Mouse (Mus musculus) gonadal fat pad, adult 2 months (tissue): ENCODE measurements at regions not wholly inside any gene's neighbourhood (a gene's known extent, or its start where the extent isn't known, plus 50 kb on each side); places are given as distances from the start of the nearest gene placed in this dataset.

Experiments
- DNase-seq: peaks from one replicate; pipeline ENCODE4 v3.0.0-alpha.2; 2012; ENCODE audit warnings: low read depth

DNA sequence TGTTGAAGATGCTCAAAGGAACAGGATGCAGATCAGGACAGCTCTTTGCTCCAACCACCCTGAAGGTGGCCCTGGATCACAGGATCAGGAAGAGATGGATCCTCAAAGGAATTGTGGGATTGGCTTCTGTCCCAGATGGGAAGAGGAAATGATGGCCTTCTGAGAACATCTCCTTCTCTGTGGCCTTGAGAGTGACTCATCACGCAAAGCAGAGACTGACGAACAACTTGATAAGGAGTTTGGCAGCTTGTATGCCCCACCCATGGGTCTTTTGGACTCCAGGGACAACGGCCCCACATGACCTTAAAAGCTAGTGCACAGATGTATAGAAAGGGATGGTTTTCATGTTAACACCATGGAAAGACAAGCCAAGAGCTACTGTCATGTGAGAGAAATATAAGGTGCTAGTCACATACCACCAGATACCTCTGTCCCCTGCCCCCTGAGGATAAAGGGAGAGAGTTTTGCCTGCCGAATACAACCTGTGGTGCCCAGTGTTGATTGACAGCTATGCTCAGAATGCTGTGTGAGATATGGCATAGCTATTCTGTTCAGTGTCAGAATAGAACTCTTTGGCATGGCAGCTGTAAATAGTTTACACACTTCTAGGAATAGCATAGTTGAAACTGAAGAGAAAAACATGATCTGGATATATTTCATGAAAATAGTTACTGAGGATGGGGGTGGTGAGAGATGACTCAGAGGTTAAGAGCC is 109.2 kb upstream of the S1pr3 start:
- DNase-seq: no peak

DNA sequence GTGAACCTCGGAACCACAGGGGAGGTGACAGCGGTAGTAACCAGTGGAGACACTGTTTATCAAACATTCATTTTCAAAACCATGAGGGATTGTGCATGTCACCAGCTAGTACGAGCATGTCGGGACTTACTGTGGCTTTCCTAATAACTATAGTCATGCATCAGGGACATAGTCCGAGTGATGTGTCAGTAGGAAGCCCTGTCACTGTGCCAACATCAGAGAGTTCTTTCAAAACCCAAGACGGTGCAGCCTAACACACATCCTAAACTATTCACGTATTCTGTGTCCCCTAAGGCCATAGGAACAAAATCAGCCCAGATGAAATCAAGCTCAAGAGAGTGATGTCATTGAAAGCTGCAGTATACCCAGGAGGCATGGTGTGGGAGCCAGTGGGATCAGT is 107.0 kb upstream of the S1pr3 start:
- DNase-seq: peak; percentile 58

DNA sequence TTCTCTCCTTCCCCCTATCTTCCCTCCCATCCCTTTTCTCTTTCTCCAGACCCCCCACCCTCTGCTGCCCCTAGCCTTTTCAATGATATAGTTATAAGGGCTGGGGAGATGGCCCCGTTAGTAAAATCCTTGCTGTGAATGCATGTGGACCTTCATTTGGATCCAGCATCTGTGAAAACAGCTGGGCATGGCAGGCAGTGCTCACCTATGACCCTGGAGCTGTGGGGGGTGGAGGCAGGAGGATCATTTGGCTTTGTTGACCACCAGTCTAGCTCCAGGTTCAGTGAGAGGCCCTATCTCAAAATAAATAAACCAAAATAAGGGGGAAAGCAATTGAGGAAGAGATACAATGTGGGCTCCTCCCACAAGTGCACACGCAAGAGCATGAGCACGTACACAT is 105.3 kb upstream of the S1pr3 start:
- no peak for DNase-seq

DNA sequence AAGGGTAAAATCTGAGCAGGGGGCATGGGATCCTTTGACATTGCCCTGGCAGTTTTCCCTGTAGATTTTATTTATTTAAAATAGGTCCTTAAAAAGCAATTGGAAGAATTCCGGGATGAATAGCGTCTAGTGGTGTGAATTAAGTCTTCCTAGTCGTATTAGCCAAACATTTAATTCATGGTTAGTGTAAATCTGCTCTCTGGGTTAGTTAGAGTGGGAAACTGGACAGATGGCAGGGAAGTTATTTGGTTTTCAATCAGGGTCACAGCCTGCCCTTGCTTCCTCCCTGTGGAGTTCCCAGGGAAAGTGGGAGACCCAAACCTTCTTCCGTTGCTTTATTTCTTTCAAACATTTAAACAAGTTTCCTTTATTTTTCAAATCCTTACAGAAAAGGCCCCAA is 103.8 kb upstream of the S1pr3 start:
- DNase-seq: no peak

DNA sequence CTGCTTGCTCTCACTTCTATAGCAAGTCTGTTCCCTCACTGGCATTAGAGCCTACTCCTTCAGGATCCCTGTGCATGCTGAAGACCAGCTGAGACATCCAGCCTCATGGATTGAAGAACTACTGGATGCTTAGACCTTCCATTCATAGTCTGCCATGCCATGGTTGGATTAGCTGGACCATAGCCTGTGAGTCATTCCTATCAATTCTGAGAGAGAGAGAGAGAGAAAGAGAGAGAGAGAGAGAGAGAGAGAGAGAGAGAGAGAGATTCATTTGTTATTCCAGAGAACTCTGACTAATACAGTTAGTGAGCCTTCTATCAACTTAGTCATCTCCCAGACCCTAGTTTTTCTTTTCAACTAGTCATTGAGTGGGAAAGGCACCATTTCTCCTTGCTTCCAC is 99.0 kb upstream of the S1pr3 start:
- no peak for DNase-seq

DNA sequence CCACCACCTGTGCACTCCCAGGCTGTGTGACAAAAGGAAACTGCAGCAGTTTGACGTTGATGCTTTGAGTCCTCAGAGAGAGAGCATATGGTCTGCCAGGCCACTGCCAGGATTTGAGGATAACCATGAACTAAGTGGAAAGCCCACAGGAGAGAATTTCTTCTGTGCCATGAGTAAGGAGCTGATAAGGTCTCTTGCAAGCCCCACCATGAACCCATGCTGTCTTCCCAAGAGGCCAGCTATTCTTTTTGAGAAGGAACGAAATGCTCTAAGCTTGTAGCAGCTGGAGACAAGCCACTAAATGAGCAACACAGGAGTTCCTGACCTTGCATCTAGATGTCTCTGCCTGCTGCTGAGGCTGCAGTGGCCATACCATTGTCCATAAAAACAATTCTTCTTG is 98.4 kb upstream of the S1pr3 start:
- DNase-seq: no peak

DNA sequence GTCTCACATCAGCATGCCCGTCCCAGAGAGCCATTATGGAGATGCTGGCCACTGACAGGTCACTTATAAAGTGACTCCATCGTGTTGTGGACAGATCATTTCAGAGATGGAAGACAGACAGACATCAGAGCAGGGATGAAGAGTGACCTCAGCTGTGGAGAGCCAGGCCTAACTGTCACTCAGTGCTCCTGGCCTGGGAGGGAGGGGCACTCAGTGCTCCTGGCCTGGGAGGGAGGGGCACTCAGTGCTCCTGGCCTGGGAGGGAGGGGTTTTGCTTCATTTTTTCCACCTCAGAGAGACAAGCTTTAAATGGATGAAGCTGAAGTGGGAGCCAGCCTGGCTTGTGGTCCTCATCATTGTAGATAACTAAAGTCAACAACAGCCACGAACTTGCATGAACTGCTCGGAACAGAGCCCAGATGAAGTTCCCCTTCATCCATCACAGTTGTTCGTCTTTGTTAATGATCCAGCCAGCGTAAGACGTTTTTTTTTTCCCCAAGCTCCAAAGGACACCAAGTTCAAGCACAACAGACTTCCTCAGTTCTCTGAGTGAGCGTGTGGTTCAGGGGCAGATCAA is 96.7 kb upstream of the S1pr3 start:
- no peak for DNase-seq

DNA sequence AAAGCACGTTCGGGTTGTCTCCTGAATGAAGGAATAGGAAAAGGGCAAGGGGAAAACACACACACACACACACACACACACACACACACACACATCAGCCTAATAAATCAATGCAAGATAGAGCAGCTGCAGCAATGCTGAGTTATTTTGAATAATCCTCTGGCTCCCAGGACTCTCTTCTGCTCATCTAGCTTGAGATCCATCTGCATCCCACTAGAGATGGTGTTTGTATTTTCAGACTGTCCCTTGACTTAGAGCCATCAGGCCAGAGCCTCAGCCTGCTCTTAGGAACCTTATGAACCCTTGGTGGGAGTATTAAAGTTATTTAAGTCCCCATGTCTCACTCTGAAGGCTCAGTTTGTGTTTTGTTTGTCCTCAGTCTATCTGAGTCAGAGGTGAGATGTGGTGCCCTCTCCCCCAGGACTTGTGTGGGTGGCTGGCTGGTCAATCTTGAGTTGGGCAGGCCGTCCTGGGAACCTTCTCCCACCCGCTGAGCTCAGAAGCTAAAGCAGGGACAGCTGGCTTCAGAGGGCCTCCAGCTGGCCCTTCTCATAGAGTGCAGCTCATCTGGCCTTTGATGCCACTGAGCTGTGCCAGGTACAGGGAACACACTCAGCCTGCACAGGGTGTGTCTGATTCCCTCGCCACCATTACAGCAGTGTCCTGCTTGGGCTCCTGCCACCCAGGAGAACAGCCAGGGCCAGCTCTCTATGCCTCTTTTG is 95.1 kb upstream of the S1pr3 start:
- no peak for DNase-seq

DNA sequence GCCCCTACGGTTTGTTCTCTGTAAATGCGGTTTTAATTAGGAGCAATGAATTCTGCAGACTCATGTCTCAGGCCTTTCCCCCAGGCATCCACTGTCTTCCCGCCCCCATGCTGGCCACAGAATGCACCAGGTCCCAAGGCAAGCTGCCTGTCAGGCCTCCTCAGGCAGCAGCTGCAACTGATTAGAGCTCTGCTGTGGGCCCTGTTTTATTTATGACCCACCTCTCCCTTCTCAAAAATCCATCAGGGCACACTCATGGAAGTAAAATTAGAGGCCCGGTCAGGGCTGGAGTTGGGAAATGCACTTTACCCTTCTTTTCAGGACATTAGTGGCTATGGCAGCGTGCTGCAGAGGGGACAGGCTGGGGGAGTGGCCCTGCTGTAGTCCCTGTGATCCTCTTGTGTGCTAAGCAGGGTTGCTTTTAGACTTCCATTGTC is 93.9 kb upstream of the S1pr3 start:
- no peak for DNase-seq

DNA sequence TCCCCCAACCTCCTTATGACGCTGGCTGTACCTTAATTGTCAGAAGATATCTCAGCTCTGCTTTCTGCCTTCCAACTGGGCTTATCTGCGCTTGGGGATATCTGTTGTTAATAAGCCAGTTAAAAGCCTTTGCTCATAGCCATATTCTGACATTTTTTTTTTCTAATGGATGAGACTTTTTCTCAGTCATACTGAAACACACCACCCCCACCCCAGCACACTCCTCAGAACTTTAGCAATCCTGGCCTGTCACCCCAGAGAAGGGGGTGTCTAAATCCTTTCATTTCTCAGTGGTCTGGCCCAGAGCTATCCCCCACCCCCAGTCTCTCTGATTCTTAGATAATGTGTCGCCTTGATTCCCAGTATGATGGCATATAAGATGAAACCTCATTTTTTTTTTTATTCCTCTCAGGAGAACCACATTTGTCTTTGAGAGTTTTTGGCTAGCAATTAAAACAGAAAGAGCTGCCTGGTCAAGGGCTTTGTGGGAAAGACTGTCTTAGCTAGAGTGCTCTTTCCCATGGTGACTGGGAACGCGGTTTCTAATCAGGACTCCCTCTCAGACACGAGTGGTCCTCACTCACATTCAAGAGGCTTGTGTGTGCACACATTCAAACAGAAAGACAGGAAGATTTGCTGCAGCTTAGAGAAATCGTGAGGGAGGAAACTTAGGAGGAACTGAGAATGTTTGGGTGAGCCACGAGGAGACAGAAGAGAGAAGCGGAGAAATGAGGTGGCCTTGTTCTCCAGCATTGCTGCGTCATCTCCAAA is 93.2 kb upstream of the S1pr3 start:
- DNase-seq: no peak

DNA sequence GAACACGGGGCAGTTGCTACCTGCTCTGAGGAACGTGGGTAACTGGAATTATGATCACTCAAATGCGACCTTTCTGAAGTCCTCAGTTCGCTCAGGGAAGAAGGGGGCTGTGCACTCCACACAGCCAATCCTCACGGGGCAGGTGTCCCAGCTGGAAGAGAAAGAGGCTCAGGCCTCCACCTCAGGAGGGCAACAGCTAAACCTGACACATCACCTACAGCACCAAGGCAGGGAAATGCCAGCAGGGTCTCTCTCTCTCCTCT is 92.7 kb upstream of the S1pr3 start:
- DNase-seq: no peak

DNA sequence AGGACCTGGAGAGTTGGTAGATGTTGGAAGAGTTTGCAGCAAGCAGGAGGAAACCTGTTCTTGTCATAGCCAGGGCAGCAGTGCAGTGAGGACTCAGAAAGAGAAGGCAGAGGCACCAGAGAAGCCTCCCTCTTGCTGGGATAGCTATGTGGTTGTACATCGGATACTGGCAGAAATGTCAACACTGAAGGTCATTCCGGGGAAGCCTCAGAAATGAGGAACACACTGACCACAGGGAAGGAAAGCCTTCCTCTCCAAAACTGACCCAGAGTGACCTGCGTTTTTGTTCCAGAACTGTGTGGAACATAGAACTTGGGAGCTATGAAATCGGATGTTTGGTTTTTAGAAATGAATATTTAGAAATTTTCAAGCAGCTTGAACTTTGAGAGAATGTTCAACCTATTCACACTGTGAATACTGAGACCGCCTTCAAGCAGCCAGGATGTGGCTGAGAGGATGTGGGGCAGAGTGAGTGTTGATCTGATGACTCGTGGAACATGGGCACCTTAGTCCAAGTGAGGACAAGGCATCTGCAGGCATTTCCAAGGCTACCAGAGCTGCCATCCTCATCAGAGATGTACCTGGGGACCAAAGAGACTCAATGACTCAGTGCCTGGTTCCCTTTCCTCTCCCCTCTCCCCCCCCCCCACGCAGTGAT is 85.3 kb upstream of the S1pr3 start:
- DNase-seq: no peak

DNA sequence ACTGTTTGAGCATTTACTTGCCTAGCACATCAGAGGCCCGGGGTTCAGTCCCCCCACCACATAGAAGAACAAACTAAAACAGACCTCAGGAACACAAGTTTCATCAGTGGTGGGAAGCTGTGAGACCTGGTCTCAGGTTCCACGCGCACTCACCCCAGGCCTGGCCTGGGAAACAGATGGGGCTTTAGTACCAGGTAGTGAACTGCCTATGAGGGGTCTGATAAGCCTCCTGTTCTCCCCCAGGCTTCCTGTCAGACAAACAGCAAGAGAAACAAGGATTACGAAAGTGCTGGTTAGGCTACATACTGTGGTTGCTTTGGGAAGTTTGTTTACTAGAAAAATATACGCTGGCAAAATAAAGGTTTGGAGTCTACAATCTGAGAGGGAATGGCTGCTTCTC is 83.7 kb upstream of the S1pr3 start:
- DNase-seq: no peak

DNA sequence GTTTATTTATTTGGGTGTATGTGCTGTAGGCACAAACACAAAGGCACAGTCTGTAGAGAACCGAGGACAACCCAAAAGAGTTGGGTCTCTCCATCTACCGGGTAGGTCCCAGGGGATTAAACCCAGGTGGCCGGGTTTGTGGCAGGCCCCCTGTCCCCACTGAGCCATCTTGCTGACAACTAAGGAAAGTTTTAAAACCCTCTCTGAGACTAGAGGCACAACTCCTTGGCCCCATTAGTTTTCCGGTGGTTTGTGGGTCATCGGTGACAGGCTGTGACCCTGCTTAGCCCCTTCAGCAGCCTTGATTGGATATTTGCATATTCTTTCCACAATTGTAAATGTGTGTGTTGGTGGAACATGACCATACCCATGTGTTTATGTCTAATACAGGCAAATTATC is 83.1 kb upstream of the S1pr3 start:
- DNase-seq: no peak

DNA sequence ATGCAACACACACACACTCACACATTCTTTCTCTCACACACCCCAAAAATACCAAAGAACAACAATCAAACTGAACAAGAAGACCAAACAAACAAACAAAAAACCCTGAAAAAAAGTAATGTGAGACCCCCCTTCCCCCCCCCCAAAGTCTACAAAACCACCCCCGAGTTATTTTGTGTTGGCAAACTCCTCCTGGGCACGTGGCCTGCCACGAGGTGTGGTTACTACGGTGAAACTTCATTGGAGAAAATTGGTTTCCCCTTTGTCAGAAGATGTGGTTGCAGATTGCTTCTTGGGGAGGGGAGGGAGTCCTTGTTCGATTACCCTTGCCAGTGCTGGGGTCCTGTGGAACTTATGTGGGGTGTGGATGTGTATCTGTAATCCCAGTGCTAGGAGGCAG is 82.3 kb upstream of the S1pr3 start:
- no peak for DNase-seq

DNA sequence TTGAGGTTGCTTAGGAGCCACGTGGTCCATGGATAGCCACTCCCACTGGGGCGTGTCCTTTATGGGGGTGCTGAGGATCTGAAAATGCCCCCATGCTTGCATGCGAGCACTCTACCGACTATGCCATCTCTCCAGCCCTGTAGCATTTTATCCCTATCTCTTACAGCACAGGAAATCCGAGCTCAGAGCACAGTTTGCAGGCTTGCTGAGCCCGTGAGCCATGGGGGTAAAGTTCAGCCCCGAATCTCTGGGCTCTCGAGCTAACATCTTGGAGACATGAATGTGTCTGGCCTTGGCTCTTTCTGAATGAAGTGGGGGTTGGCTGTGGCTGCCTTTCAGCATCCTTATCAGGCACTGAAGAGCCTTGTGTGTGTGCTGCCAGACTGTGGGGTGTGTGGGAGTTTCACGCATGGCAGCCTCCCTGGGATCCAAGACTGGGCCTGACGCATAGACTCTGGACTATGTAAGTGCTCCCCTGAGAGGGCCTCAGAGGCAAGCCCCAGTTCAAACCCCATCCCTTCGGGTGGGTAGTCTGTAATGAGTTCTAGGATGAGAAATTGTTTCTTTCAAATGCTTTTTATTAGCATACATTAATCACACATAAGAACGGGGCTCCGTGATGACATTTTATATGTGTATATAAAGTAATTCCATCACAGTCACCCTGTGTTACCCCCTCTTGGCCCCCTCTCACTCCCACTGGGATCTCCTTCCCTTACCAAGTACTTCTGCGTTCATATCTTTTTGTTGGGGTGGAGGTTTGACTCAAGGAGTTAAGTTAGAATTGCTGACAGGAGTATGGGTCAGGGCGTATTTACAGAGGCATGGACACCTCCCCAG is 80.1 kb upstream of the S1pr3 start:
- DNase-seq: no peak

DNA sequence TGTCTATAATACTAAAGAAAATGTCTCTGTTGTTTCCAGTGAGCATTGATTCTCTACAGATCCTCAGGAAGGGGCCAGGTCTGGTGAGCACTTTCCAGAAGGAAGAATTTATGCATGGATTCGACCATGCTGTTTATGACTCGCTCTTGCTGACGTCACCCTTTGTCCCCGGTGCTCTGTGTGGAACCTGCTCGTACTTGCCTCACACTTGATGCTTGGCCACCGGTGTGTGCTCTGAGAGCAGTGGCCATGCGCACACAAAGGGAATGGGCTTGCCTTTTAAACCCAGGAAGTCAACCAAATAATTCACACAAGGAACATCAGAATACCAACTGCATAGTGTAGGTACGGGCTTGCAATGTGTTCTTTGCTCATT is 79.5 kb upstream of the S1pr3 start:
- no peak for DNase-seq

DNA sequence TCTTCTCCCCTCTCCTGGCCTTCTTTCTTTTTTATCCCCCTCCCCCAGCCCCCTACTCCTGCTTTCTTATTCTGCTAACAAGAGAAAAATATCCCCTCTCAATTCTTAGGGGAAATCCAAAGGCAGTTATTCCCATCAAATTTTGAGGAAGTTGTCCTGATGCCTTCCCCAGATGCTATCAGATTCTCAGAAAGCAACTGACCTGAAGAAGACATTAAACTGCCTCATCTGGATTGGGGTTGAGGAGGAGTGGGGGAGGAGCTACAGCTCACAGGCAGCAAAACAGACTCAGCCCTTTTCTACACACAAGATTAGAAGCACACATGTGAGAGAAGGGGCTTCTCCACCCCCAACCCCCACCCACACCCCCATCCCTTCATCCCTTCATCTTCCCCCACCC is 78.7 kb upstream of the S1pr3 start:
- no peak for DNase-seq

DNA sequence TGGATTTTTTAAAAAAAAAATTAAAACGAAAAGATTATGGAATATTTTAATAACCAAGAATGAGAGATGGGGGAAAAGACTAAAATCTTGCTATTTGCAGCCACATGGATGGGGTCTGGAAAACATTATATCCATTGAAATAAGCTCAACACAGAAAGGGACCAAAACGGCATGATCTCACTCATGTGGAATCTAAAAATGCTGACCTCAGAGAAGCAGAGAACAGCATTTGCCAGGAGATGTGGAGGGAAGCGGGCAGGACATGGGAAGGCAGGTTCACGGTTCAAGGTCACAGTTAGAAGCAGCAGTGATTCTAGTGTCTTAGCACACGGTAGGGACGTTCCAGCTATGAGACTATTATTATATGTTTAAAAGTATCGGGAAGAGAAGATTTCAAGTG is 76.2 kb upstream of the S1pr3 start:
- DNase-seq: no peak

DNA sequence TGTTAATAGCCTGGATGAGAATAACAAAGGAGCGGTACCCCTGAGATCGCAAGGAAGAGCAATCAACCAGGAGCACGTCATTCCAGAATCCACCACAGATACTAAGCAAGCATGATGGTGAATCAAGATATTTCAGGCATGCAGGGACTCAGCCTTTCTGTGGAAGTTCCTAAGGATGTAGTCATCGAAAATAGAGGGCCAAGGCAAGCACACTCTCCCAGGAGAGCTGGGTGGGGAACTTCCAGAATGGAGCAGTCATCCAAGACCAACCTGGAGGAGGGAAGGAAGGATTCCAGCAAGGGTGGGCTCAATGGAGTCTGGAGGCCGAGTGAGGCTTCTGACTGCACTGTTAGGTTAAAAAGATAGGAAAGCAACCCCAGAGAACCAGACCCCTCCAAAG is 75.0 kb upstream of the S1pr3 start:
- no peak for DNase-seq

DNA sequence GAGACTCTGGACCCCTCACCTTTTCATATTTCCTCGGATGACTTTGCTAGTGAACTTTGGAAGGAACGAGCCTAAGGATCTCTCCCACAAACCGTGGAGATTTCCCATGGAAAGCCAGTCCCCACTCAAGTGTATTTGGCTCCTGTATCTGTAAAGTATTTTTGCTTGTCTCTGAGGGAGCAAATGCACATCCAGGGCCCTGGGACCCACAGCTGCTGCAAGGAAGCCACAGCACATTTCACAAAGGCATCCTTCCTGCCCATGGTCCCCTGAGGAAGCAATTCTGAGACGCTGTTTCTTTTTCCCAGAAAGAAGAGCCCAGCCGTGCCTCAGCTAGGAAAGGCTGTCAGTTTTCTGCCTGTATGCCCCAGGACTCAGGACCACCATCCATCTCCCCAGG is 71.7 kb upstream of the S1pr3 start:
- DNase-seq: no peak

DNA sequence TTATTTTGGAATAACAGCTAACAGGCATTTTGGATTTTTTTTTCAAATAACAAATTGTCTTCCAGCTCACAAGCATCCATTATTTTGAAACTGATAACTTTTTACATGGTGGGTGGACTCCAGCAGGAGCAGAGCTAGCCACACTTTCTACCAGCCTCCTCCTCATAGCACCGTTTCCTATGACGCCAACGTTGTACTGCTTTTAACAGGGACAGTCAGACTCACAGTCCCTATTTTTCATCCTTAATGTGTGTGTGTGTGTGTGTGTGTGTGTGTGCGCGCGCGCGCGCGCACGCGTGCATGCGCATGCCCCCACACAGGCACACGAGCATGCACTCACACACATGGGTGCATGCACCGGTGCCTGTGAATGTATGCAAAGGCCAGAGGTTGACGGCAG is 70.5 kb upstream of the S1pr3 start:
- no peak for DNase-seq
